Mouse (Mus musculus) adrenal gland (tissue): ENCODE data around the gene Fads1.

ENCODE experiments used
- intact Hi-C: fragments of 180-260 bp; cut with DNase I; formaldehyde crosslinking; loops from one replicate; pipeline ENCODE4 v1.15.1; 2025

Fads1 gene

DNA sequence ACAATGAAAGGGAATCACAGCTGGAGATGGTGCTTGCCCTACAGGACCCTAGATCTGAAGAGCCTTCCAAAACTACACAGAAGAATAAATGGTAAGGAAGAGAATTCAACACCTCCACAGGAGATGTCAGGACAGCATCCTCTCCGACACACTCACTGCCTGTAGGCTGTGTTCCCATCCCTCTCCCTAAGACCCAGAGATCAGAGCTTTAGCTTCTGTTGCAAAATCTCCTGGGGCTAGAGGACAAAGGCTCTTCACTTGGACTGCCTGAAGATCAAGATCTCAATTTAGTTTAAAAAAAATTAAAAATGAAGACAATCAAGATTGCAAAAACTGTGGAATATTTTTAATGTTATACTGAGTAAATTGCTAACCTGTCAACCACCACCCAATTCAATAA, 6.2 kb upstream of the Fads1 start:
- intact Hi-C loops, result loop anchor here (5.0 kb wide), 1 partner anchor 49 kb away; no protein-coding TSS in a partner anchor

DNA sequence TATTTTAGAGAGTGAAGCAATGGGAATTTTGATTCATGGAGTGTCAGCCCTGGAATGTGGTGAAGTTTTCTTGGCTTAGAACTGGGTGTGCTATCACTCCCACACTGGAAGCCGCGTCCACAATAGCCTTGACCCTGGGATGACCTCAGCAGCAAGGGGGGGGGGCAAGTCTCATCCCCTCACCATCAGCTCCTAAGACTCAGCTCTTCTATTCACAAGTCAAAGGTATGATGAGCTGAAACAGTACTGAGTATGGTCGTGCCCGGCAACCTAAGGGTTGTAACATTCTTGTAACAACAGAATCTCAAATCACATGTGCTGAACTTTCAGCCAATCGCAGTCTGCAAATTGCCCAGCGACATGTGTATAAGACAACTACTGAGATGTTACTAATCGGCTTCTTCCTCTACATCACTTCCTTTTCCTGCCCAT, 5.7 kb upstream of the Fads1 start:
- intact Hi-C loops, result loop anchor here (5.0 kb wide), 1 partner anchor 50 kb away; no protein-coding TSS in a partner anchor

DNA sequence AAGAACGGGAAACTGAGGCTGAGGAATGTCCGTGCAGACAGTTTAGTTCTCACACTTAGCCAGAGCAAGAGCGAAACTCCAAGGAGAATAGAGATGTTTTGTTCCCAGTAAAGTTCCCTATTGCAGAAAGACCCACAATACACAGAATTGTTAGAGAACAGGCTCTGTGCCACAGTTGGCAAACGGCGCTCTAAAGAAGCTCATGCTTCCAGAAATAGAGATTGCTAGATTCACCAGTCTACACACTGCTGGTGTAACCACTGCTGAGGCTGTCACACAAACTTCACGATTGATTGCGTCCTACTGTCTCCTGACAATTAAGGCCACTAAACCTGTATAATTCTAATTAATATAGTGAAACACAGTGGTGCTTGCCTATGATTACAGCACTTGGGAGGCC, 1.5 kb upstream of the Fads1 start:
- intact Hi-C loops, result no loop called here

DNA sequence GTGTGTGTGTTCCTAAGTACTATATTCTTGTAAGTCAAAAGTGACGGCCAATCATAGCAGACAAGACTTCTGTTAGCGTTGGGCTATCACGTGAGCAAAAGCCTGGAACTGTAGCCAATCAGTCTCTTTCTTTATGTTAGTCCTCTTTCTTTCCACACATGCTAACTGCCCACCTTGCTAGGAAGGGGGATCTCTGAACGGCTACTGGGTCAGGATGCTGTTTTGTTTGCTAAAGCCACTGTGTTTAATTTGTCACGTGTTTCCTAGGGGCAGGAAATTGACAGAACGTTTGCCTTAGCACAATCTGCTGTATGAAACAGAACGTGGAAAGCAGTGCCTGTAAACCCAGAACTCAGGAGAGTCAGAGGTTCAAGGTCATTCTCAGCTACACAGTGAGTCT, 546 bp upstream of the Fads1 start:
- intact Hi-C loops, result loop anchor here (2.0 kb wide), 1 partner anchor 81 kb away; the partner anchor contains the start of gene Fads2

DNA sequence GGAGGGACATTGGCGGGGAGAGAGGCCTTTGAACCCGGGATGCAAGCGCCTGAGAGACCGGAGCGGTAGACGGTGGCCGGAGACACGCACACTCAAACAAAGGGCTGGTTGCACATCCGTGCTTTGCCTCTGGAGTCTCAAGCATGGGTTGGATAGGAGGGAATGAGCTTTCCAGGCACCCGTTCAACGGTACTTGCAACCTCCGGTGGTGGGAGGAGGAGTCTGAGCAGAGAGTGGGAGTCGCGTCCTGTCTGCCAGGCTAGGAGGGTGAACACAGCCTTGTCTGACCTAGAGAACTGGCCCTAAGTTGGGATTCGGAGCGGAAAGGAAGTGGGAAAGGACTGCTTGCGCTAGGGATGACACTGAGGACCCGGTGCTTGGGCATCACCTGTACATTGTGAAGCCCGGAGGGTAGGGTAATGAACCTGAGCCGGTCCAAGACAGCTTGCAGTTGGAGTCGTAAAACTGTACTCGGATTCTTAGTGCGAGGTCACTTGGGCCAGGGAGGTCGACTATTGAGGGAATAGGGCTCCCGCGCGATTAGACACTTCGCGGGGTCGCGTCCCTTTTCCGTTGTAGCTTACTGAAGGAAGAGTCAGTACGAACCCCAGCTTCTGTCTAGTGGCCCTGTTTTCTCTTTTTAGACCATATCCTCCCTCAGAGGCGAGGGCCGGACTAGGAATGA, 753 bp downstream of the Fads1 start:
- intact Hi-C loops, result loop anchor here (2.0 kb wide), 1 partner anchor 83 kb away; the partner anchor contains the start of gene Fads2

DNA sequence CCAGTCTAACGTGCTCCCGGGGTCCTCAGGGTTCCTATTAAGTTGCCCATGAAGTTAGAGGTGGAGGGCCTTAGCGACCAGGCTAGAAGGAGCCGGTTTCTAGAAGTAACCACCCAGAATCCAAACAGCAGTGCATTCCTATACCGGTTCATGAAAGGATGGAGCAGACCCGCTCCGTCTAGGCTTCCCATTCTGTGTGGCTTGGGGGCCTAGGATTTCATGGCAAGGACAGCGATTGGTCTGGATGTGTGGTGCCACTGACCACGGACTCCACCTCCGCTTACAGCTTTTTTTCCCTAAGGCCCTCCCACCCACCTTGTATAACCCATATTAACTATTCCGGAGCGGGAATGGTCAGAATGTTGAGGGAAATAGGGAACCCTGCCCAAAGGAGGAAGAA, 1.4 kb downstream of the Fads1 start:
- intact Hi-C loops, result no loop called here

DNA sequence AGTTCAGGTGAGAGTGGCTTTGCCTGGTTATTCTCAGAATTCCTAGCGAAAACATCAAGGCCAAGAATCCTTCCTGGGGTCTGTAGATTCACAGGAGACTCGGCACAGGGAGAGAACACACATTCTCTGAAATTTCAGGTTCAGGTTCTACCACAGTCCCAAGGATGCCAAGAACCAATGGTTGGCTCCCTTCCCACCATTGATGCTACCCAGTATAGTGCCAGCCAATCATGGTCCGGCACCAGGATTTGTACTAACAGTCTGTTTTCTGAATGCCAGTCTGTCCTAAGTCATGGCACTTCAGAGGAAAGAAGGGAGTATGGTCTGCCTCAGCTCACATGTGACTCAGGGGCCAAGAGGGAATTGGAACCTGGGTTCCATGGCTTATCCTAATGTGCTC, 3.2 kb downstream of the Fads1 start:
- intact Hi-C loops, result no loop called here

DNA sequence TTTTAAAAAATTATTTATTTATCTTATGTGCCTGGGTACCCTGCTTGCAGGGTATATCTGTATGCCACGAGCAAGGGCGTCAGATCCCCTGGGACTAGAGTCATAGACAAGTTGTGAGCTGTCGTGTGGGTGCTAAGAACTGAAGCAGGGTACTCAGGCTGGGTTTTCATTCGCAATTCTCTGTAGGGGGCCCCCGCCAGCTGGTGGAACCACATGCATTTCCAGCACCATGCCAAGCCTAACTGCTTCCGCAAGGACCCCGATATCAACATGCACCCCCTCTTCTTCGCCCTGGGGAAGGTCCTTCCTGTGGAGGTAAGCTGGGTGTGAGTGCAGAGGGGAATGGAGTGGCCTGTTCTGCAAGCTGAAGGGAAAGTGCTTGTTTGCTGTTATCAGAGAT, 3.9 kb downstream of the Fads1 start:
- intact Hi-C loops, result no loop called here

DNA sequence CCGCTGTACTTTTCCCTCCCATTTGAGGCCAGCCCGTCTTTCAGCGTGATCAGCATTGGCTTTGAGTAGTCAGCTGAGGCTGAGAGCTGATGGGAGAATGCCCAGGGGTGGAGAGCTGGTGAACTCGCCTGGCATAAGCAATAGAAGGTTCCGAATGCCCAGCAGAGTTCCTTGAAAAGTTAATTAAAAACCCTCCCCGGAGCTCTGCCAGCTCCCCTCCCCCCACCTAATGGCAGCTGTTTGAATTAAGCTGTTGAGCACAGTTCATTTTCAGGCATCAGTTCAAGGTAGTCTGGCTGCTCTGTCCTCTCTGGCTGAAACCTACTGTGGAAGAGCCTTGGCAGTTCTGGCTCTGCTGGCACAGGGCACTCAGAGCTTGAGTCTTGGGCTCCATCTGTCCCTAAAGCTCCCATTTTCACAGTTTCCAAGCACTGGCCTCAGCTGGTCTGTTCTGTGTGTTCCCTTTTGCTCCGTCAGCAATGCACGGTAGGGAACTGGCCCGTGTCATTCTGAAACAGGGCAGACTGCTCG, 5.7 kb downstream of the Fads1 start:
- intact Hi-C loops, result no loop called here

DNA sequence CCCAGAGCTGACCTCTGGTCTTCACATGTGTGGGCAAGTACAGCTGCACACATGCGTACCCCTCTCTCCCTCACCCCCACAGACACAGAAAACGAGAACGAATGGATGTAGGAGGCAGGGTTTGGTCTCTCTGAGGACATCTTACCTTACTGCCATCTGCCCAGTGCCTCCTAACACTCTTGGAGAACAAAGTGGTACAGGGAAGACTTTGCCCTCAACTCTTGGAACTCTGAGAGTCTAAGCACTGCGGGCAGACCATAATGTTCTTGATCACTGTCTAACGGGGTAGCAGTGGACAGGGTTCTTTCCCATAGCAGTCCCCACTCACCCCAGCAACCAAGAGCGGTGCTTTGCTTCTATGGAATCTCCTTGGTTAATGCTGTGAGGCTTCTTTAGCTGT, 6.3 kb downstream of the Fads1 start:
- intact Hi-C loops, result no loop called here

DNA sequence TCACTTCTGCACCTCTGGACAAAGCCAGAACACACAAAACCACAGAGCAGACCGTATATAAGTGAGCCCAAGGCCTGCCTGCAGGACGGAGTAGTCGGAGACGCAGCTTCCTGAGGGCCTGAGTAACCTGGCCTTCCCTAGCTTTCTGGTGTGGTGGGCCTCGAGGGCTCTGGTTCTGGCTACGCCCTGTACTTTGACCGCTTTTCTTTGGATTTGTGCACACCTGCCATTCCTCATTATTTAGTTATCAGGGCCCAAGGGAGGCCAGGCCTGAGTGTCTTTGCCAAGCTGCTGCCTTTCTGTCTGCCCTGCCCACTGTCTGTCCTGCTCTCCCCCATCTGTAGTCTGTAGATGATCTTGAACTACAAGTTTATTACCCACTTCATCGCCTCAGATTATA, 7.3 kb downstream of the Fads1 start:
- intact Hi-C loops, result no loop called here

DNA sequence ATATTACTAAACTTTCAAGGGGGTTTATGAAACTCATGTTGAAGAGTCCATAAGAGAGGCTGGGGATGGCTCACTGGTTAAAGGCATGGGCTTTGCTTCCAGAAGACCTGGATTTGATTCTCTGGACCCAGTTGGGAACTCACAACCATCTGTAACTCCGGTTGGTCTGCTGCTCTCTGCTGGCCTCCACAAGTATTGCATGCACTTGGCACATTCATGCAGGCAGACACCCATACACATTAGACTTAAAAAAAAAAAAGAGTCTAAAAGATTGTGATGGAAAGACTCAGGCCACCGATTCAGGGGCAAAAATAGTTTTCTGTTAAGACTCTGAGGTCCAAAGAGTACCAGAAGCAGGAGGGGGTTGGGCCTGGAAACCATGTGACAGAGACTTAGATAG, 8.1 kb downstream of the Fads1 start:
- intact Hi-C loops, result no loop called here

DNA sequence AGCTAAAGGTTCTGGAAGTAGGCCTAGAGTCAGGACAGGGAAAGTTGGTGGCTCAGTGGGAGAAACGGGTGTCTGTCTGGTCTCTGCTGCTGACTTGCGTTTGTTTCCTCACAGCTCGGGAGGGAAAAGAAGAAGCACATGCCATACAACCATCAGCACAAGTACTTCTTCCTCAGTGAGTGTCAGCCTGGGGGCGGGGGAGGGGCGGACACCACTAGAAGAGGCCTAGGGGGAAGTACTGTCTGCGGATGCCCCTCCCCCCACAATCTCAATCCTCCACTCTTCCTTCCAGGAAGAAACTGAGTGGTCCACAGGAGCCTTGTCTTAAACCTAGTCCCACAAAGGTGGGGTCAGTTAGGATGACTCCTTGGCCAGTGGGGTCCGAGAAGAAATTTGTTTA, 8.6 kb downstream of the Fads1 start:
- intact Hi-C loops, result no loop called here

DNA sequence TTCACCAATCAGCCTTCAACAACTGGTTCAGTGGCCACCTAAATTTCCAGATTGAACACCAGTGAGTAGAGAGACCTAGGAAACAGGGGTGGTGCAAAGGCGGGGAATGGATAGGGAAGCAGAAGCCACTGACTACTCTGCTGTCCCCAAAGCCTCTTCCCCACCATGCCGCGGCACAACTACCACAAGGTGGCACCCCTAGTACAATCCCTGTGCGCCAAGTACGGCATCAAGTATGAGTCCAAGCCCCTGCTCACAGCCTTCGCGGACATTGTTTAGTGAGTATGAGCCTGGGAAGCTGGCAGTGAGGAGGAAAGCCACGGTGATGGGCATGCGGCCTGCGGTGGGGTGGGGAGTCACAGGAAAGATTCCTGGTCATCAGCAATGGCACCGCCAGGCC, 11.6 kb downstream of the Fads1 start:
- intact Hi-C loops, result no loop called here

DNA sequence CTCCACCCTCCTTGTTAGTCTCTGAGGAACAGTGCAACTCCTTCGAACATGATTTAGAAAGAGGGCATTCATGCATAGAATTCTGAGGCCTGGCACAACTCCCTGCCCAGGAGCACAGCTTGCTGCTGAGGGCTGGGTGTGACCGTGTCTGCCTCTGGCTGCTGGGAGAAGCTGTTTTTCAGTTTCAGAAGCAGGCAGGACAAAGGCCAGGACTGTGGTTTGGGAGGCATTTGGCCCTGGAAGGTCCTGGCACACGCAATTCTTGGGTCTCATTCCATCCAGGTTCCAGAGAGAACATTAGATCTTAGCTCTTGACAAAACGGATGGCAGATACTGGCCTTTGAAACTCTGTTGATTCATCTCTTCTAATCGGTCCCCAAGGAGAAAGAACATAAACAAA, 12.6 kb downstream of the Fads1 start:
- intact Hi-C loops, result loop anchor here (5.0 kb wide), 1 partner anchor 148 kb away; no protein-coding TSS in a partner anchor

DNA sequence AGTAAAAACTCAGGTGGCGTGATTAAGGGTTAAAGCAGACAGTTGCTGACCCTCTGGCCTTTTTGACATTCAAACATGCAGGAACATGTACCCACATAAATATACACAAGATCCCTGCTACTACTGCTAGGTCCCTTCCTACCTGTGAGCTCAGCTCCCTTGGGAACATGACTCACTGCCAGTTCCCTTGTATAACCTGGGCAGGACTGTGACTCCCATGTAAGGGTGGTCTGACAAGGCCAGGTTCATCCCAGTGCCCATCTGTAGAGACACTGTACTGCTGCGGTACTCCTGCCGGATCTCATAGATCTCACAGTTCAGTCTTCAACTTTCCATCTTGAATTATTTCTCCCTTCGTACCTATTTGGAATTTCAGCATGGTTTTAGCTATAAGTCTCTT, 14.4 kb downstream of the Fads1 start:
- intact Hi-C loops, result loop anchor here (5.0 kb wide), 1 partner anchor 150 kb away; no protein-coding TSS in a partner anchor

DNA sequence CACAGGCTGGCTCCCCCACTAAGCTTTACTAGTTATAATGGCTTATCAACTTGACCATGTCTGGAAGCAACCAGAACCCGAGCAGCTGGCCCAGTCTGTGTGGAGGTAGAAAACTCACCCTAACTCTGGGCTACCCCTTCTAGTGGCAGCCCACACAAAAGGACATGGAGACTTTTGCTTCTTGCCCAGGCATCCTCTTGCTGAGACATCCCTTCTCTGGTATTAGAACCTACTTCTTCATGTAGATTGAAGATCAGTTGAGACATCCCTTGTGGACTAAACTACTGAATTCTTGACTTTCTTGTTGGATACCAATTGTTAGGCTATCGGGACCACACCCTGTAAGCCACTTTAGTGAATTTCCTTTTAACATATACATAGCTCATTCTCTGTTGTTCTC, 15.6 kb downstream of the Fads1 start:
- intact Hi-C loops, result loop anchor here (5.0 kb wide), 1 partner anchor 151 kb away; no protein-coding TSS in a partner anchor

DNA sequence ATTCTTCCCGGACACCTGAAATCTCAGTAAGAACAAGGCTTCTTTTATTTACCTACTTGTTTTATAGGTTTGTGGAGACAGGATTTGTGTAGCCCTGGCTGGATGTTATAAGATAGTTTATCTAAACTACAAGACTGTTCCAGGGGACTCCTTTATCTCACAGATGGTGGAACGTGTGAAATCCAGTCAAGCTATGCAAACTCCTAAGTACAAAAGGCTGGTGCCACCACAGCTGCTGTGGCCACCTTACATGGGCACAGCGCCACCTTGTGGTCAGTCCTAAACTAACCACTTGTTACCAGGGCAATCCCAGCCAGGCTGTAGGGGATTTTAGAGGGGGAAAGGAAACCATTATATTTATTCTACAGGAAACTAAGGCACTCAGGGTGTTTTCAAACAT, 16.0 kb downstream of the Fads1 start:
- intact Hi-C loops, result loop anchor here (5.0 kb wide), 1 partner anchor 151 kb away; no protein-coding TSS in a partner anchor

DNA sequence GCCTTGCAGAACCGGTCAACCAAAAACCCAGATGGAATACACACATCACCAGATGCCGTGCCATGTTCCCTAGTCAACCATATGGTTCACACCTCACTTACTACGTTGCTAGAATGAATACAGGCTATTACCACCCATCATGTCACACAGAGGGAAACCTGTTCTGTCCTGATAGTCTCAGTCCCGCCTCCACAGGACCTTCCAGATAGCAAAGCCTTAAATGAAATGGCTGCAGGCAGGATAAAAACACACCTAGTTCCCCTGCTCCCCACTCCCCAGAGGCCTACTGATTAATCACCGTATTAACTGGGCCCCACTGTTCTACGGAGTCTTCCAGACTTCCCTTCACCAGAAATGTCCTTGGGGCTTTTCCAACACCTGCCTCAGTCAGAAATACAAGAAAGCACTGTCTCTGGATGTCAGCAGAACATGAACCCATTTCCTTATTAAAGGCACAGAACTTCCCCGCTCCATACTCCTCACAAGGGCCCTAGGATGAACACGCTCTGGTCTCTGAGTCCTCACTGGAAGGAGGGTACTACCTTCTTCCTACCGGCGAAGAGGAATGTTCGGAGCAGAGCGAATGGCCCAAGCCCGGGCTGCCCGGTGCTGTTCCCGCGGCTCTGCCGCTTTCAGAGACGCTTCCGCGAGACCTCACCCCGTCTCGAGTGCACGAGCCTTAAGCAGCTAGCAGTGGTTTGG, 20.6 kb downstream of the Fads1 start:
- intact Hi-C loops, result loop anchor here (5.0 to 10.0 kb wide), 2 partner anchors 201 to 288 kb away; partner anchors contain the start of genes Best1 and Rab3il1

DNA sequence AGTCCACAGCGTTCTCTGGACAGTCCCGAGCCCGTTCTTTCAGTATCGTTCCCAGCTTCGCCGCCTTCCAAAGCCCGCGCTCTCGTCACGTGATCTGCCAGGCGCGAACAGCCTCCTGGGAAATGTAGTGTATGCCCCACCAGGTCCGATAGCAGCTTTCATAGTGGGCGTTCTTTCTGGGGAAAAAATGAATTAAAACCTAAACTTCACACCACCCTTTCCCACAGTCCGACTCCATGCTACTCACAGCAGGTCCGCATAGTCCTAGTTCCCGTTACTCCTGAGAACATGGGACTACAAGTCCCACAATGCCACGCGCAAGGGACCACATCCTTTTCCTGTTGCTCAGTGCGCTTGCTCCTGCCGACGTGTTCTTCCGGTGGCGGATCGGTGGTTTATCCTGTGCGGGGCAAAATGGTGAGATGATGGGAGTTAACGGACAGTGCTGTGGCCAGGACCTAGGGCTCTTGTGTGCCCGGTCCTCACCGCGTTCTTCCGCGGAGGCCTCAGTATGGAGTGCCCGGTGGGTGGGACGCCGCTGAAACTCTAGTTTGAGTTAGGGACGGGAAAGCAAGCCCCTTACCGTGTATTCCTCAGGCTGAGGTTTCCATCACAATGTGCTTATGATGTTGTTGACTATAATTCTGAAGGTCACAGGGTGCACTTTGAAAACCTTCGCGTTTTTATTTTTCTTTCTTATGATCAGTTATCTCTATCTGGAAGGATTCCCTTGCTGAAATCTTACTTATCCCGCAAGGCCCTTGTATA, 21.3 kb downstream of the Fads1 start, which contains the start of the genes Tmem258 and Fen1:
TSS of gene Tmem258 (plus strand) at position 167 of the 768 bp plus-strand sequence.
TSS of gene Fen1 (minus strand) at position 322 of the 768 bp plus-strand sequence.
- intact Hi-C loops, result loop anchor here (5.0 to 10.0 kb wide), 2 partner anchors 202 to 289 kb away; partner anchors contain the start of genes Best1 and Rab3il1

DNA sequence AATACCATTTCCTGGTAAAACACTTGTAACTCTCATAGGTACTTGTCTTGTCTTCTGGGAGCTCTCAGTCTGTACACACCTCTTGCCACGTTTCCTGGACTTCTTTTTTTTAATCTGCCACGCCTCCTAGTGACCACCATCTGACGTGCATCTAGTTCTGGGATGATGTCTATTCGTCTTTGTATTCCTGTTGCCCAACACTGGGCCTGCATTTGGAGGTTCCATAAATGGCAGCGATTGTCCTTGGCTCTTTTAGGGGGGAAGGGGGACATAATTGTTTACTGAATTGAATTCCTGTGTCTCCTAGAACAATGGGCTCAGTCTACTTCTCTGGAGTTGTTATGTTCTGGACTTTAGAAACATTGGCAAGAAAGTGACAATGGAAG, 21.9 kb downstream of the Fads1 start:
- intact Hi-C loops, result loop anchor here (5.0 to 10.0 kb wide), 2 partner anchors 202 to 290 kb away; partner anchors contain the start of genes Best1 and Rab3il1
